Mouse (Mus musculus) limb, embryonic 15.5 days (tissue): ENCODE results near the gene Ptgds. TPM values are rescaled to one million over a fixed set of nuclear protein-coding genes. Genes with fewer than 3 reads are reported as not detected.

Source experiments
- ATAC-seq: fragments of 200-750 bp; cut with Nextera tagmentation; 2 replicates; pipeline ENCODE4 v1.8.0; 2017; ENCODE audit warnings: low read depth, moderate TSS enrichment; ENCODE audit not compliant: insufficient number of reproducible peaks, low FRiP score, low TSS enrichment
- H3K27ac ChIP-seq: fragments of 300-500 bp; sonication (generic); 2 replicates; pipeline ENCODE4 v1.5.1; 2015; ENCODE audit warnings: moderate library complexity, mild to moderate bottlenecking, inconsistent platforms
- H3K27me3 ChIP-seq: fragments of 300-500 bp; sonication (generic); 2 replicates; pipeline ENCODE4 v1.6.1; 2015; ENCODE audit warnings: inconsistent platforms
- H3K36me3 ChIP-seq: fragments of 300-500 bp; sonication (generic); 2 replicates; pipeline ENCODE4 v1.6.1; 2015; ENCODE audit warnings: inconsistent platforms
- H3K4me1 ChIP-seq: fragments of 300-500 bp; sonication (generic); 2 replicates; pipeline ENCODE4 v1.6.1; 2015; ENCODE audit warnings: inconsistent platforms
- H3K4me2 ChIP-seq: fragments of 300-500 bp; sonication (generic); 2 replicates; pipeline ENCODE4 v1.6.1; 2015; ENCODE audit warnings: mild to moderate bottlenecking, inconsistent platforms
- H3K4me3 ChIP-seq: fragments of 300-500 bp; sonication (generic); 2 replicates; pipeline ENCODE4 v1.5.1; 2015; ENCODE audit warnings: mild to moderate bottlenecking, inconsistent platforms
- H3K9ac ChIP-seq: fragments of 300-500 bp; sonication (generic); 2 replicates; pipeline ENCODE4 v1.6.1; 2015; ENCODE audit warnings: inconsistent platforms
- H3K9me3 ChIP-seq: fragments of 300-500 bp; sonication (generic); 2 replicates; pipeline ENCODE4 v1.6.1; 2016; ENCODE audit warnings: inconsistent platforms
- WGBS: fragments of 180-500 bp; shearing (Covaris S2); methylation state at CpG from one replicate; pipeline ENCODE4 v1.1.7; 2015; 5-methylcytosine and 5-hydroxymethylcytosine counted together
- polyA plus RNA-seq: library from polyadenylated mRNA; unstranded; fragments of >200 nt; fragmentation: Nextera tagmentation; extraction: Ambion mirVana; gene quantifications from 2 replicates; pipeline ENCODE4 v1.2.1, GENCODE M21; 2015

The Ptgds gene
- polyA plus RNA-seq, 1 experiment from 2014 or later = 4.1 TPM

- Histone ChIP-seq H3K4me1 (peaks cover 37% of the 10 kb centered on the region), H3K4me2 (no peak overlapping the region), H3K27me3 (no peaks in the 10 kb centered on the region), H3K27ac (no peak overlapping the region), H3K9me3 (no peaks in the 10 kb centered on the region), H3K4me3 (no peak overlapping the region), H3K9ac (no peak overlapping the region), H3K36me3 (peaks cover 17% of the 10 kb centered on the region)
- no peak for ATAC-seq
- WGBS = 83% methylated on average over 9 of the region's 9 CpGs
Measured at GRCm38 (mm10) chr2:25457022-25457896, 12.6 kb downstream of the Ptgds start.

- Histone ChIP-seq H3K9ac (no peak within 1 kb of the TSS), H3K9me3 (no peaks in the 10 kb centered on the region), H3K27ac (no peak within 1 kb of the TSS), H3K36me3 (peaks cover 17% of the 10 kb centered on the region), H3K4me3 (no peak within 1 kb of the TSS), H3K4me1 (peaks cover 30% of the 10 kb centered on the region), H3K4me2 (no peak within 1 kb of the TSS), H3K27me3 (no peaks in the 10 kb centered on the region)
- no peak for ATAC-seq
- WGBS = 54% methylated on average over 14 of the region's 14 CpGs
Measured at GRCm38 (mm10) chr2:25456205-25456953, 13.5 kb downstream of the Ptgds start, which contains the start of gene Clic3. Clic3 (plus strand) TSS chr2:25456838.

GRCm38 (mm10) chr2:25452951-25453350, 16.9 kb downstream of the Ptgds start:
- H3K9me3 ChIP-seq = no peaks in the 10 kb centered on the region
- no peak overlapping the region for H3K4me2 ChIP-seq
- H3K27ac ChIP-seq = no peak overlapping the region
- H3K36me3 ChIP-seq = peaks cover 7% of the 10 kb centered on the region; the same call in 1 of the 2 replicates
- H3K4me1 ChIP-seq = 0 out of 2 replicates have a peak, but pooled peaks cover 5% of the 10 kb centered on the region
- 38% methylated on average over 1 of the region's 1 CpGs for WGBS
- H3K9ac ChIP-seq = no peak overlapping the region
- ATAC-seq = no peak
- no peak overlapping the region for H3K4me3 ChIP-seq
- H3K27me3 ChIP-seq = no peaks in the 10 kb centered on the region

GRCm38 (mm10) chr2:25450853-25451647, 18.8 kb downstream of the Ptgds start:
- H3K27me3 ChIP-seq = no peaks in the 10 kb centered on the region
- no peak overlapping the region for H3K4me2 ChIP-seq
- no peak for ATAC-seq
- no peak overlapping the region for H3K9ac ChIP-seq
- H3K9me3 ChIP-seq = no peaks in the 10 kb centered on the region
- no peaks in the 10 kb centered on the region for H3K4me1 ChIP-seq
- peaks cover 15% of the 10 kb centered on the region; the same call in 1 of the 2 replicates for H3K36me3 ChIP-seq
- H3K27ac ChIP-seq = no peak overlapping the region
- no peak overlapping the region for H3K4me3 ChIP-seq
- 78% methylated on average over 8 of the region's 8 CpGs for whole genome bisulfite sequencing

GRCm38 (mm10) chr2:25442682-25443081, 27.2 kb downstream of the Ptgds start:
- no peak for ATAC-seq
- Histone ChIP-seq H3K9ac (no peak overlapping the region), H3K36me3 (peaks cover 60% of the 10 kb centered on the region), H3K9me3 (no peaks in the 10 kb centered on the region), H3K4me1 (no peaks in the 10 kb centered on the region), H3K4me2 (no peak overlapping the region), H3K4me3 (no peak overlapping the region), H3K27me3 (no peaks in the 10 kb centered on the region), H3K27ac (no peak overlapping the region)
- WGBS = 87% methylated on average over 14 of the region's 14 CpGs

DNA sequence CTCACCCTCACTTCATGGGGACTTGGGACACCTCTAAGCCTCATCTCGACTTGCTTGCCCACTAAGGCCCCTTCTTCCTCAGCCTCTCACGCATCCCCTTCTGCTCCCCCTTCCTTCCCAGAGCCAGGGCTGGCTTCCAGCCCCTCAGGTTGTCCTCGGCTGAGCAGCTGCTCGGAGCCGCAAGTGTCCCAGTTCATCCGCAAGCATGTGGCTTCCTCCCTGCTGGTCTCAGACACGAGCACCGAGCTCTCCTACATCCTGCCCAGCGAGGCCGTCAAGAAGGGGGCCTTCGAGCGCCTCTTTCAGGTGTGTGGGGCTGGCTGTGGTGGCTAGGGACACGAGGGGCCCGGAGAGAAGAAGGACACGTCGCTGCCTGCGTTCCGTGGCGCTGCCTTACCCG, 28.8 kb downstream of the Ptgds start:
- Histone ChIP-seq H3K4me1 (no peaks in the 10 kb centered on the region), H3K27ac (no peak overlapping the region)

DNA sequence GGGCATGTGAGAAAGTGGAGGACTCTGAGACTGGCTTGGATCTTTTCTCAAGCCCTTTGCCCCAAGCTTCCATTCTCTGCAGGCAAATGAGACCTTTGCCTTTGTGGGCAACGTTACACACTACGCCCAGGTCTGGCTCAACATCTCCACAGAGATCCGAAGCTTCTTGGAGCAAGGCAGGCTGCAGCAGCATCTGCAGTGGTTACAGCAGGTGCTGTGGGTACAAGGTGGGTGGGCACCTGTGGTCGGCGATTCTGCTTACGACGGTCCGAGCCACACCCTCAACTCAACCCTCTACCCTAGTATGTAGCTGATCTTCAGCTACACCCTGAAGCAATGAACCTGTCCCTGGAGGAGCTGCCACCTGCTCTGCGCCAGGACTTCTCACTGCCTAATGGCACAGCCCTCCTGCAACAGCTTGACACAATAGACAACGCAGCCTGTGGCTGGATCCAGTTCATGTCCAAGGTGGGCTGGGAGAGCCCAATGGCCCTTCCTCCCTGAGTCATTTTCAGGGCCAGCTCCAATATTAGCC, 33.5 kb downstream of the Ptgds start:
- Histone ChIP-seq H3K4me3 (no peak overlapping the region), H3K27me3 (no peaks in the 10 kb centered on the region), H3K36me3 (peaks cover 25% of the 10 kb centered on the region), H3K27ac (no peak overlapping the region), H3K9ac (no peak overlapping the region), H3K4me1 (no peaks in the 10 kb centered on the region), H3K4me2 (no peak overlapping the region), H3K9me3 (no peaks in the 10 kb centered on the region)
- no peak for ATAC-seq
- 92% methylated on average over 10 of the region's 10 CpGs for WGBS

More for the DNA sequence above, 28.8 kb downstream of the Ptgds start:
- ATAC-seq = no peak
- H3K9me3 ChIP-seq = no peaks in the 10 kb centered on the region
- no peak overlapping the region for H3K4me2 ChIP-seq
- no peak overlapping the region for H3K9ac ChIP-seq
- no peaks in the 10 kb centered on the region for H3K27me3 ChIP-seq
- H3K36me3 ChIP-seq = peaks cover 53% of the 10 kb centered on the region
- H3K4me3 ChIP-seq = no peak overlapping the region
- WGBS = 82% methylated on average over 20 of the region's 20 CpGs

DNA sequence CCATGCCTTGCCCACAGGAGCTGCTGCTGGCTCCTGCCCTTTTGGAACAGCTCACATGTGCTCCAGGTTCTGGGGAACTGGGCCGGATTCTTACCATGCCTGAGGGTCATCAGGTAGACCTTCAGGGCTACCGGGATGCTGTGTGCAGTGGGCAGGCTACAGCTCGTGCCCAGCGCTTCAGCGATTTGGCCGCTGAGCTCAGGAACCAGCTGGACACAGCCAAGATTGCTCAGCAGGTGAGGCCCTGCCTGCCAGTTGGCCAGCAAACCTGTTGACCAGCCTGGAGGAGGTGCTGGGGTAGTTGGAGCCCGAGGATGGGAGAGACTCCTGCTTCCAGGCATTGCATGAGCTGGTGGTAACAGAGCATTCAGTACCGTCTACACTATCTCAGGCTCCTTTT, 35.6 kb downstream of the Ptgds start:
- Histone ChIP-seq H3K9ac (no peak overlapping the region), H3K36me3 (peaks cover 20% of the 10 kb centered on the region), H3K4me1 (peaks cover 6% of the 10 kb centered on the region), H3K27me3 (peaks cover 14% of the 10 kb centered on the region), H3K4me2 (no peak overlapping the region), H3K4me3 (no peak overlapping the region), H3K27ac (no peak overlapping the region), H3K9me3 (no peaks in the 10 kb centered on the region)
- 87% methylated on average over 8 of the region's 8 CpGs for WGBS
- ATAC-seq = no peak

- Histone ChIP-seq H3K36me3 (peaks cover 13% of the 10 kb centered on the region), H3K4me2 (no peak overlapping the region), H3K9me3 (no peaks in the 10 kb centered on the region), H3K4me3 (no peak overlapping the region), H3K27ac (no peak overlapping the region), H3K27me3 (peaks cover 14% of the 10 kb centered on the region), H3K4me1 (peaks cover 12% of the 10 kb centered on the region), H3K9ac (no peak overlapping the region)
- ATAC-seq = no peak
- WGBS = 78% methylated on average over 17 of the region's 17 CpGs
Measured at GRCm38 (mm10) chr2:25433101-25433500, 36.7 kb downstream of the Ptgds start.

GRCm38 (mm10) chr2:25432326-25433098, 37.3 kb downstream of the Ptgds start:
- no peaks in the 10 kb centered on the region for H3K9me3 ChIP-seq
- H3K27me3 ChIP-seq = peaks cover 14% of the 10 kb centered on the region
- peaks cover 8% of the 10 kb centered on the region for H3K36me3 ChIP-seq
- H3K27ac ChIP-seq = no peak overlapping the region
- no peak overlapping the region for H3K4me2 ChIP-seq
- WGBS = 72% methylated on average over 11 of the region's 11 CpGs
- no peak overlapping the region for H3K4me3 ChIP-seq
- H3K4me1 ChIP-seq = peaks cover 12% of the 10 kb centered on the region
- no peak for ATAC-seq
- H3K9ac ChIP-seq = no peak overlapping the region
